Mouse (Mus musculus): ENCODE results near the gene Gm6812.
"Not testable (repeated sequence)": the region's sequence is repeated elsewhere in the genome, so short reads cannot be mapped to it uniquely, and the experiment has no call there.

The Gm6812 gene

GRCm38 (mm10) chrX:68892953-68893352 lies at the start of gene Gm6812:
Gm6812 (minus strand) TSS chrX:68893053.
- DNase-seq (ENCODE audit: low read depth, low spot score), result not testable (repeated sequence)

GRCm38 (mm10) chrX:68865145-68865544 lies 27.7 kb downstream of the Gm6812 start:
- DNase-seq (ENCODE audit: low read depth, low spot score), result no peak
